Comparison of ENCODE assay signal across 15 mouse cellular contexts in genomic region chr17:86415989-86416388, GRCm38 (mm10).
DNase-seq lines count a peak whose midpoint lies in the region; ATAC-seq lines count a peak whose summit lies in the region.
"Had no signal": no experiment of that assay in that cellular context is flagged by ENCODE, and none has a peak within 500 bp of the region (broad histone marks: within the 10 kb centered on the region; RNA-seq: fewer than 3 reads in every experiment).

No protein-coding gene starts in this region.

- 81% methylated on average over 7 of the region's 7 CpGs for WGBS in forebrain, embryonic 15.5 days
- WGBS in kidney, embryonic 14.5 days = 91% methylated on average over 7 of the region's 7 CpGs

- no peaks in the 10 kb centered on the region for H3K36me3 ChIP-seq in forebrain, embryonic 15.5 days
- H3K36me3 ChIP-seq in kidney, embryonic 14.5 days (ENCODE audit: control insufficient read depth, insufficient read depth, low read length) = no peaks in the 10 kb centered on the region
- H3K36me3 ChIP-seq: embryonic facial prominence, embryonic 12.5 days had no signal

- no peak overlapping the region for H3K9ac ChIP-seq in forebrain, embryonic 15.5 days (replicated peaks)
- no peak overlapping the region for H3K9ac ChIP-seq in kidney, embryonic 14.5 days (ENCODE audit: low read depth, low read length)
- H3K9ac ChIP-seq: embryonic facial prominence, embryonic 12.5 days had no signal

- H3K9me3 ChIP-seq in forebrain, embryonic 15.5 days = no peaks in the 10 kb centered on the region
- no peaks in the 10 kb centered on the region for H3K9me3 ChIP-seq in kidney, embryonic 14.5 days (ENCODE audit: control insufficient read depth, low read length)
- H3K9me3 ChIP-seq: embryonic facial prominence, embryonic 12.5 days had no signal

- no peak overlapping the region for H3K4me3 ChIP-seq in forebrain, embryonic 15.5 days
- no peak overlapping the region for H3K4me3 ChIP-seq in kidney, embryonic 14.5 days (ENCODE audit: low read length)
- H3K4me3 ChIP-seq: embryonic facial prominence, embryonic 12.5 days had no signal

- no peaks in the 10 kb centered on the region for H3K27me3 ChIP-seq in forebrain, embryonic 15.5 days
- H3K27me3 ChIP-seq in kidney, embryonic 14.5 days (ENCODE audit: control insufficient read depth, insufficient read depth, low read length) = no peaks in the 10 kb centered on the region
- H3K27me3 ChIP-seq: embryonic facial prominence, embryonic 12.5 days had no signal

- peaks cover 44% of the 10 kb centered on the region for H3K4me1 ChIP-seq in forebrain, embryonic 15.5 days
- peaks cover 5% of the 10 kb centered on the region; the same call in 1 of the 2 replicates for H3K4me1 ChIP-seq in kidney, embryonic 14.5 days (ENCODE audit: control insufficient read depth, insufficient read depth, low read length)

- DNase-seq in layer of hippocampus, adult 11-12 months (ENCODE audit: low spot score) = peak; percentile 50
- no peak for DNase-seq in layer of hippocampus, postnatal 10 days (ENCODE audit: low spot score in 2 of 2)
- peak; percentile 62 to 77 for DNase-seq in left cerebral cortex, adult 9 months (ENCODE audit: low spot score in 2 of 2)
- peak; percentile 54 for DNase-seq in right cerebral cortex, postnatal 14 days
- DNase-seq in cerebellum, adult 18-20 months = no peak
- no peak for DNase-seq in gastrocnemius, adult 18-20 months (ENCODE audit: low spot score)
- DNase-seq: cerebellum, postnatal 10 days; kidney, adult 9 months; lung, postnatal 14 days had no signal

- peak overlapping the region; percentile 85 for H3K27ac ChIP-seq in forebrain, embryonic 15.5 days (replicated peaks)
- H3K27ac ChIP-seq in kidney, embryonic 14.5 days (ENCODE audit: low read depth, low read length) = no peak overlapping the region
- H3K27ac ChIP-seq: embryonic facial prominence, embryonic 12.5 days; stomach, postnatal 0 days had no signal

- peak overlapping the region; percentile 7; the same call in 1 of the 2 replicates for H3K4me2 ChIP-seq in forebrain, embryonic 15.5 days (replicated peaks)
- no peak overlapping the region for H3K4me2 ChIP-seq in kidney, embryonic 14.5 days (replicated peaks; ENCODE audit: low read depth, low read length)
- H3K4me2 ChIP-seq: embryonic facial prominence, embryonic 12.5 days; liver, embryonic 11.5 days had no signal

- peak; percentile 66 for ATAC-seq in forebrain, embryonic 15.5 days (replicated peaks)
- no peak for ATAC-seq in kidney, embryonic 14.5 days (ENCODE audit: low FRiP score, low TSS enrichment)
- ATAC-seq: activated CD4-positive, CD25-positive, alpha-beta regulatory T cell, adult 4 months had no signal

Comparison
In these comparisons a context has a peak if more than half of its experiments do, and no peak if none do; other contexts are left out.
1. DNase-seq: peak in layer of hippocampus, adult 11-12 months (single experiment), left cerebral cortex, adult 9 months (2 of 2) and right cerebral cortex, postnatal 14 days (single experiment); none in layer of hippocampus, postnatal 10 days (0 of 2), cerebellum, adult 18-20 months (0 of 2) and gastrocnemius, adult 18-20 months (single experiment).